Mouse (Mus musculus): ENCODE measurements at regions not wholly inside any gene's neighbourhood (a gene's known extent, or its start where the extent isn't known, plus 50 kb on each side); places are given as distances from the start of the nearest gene placed in this dataset.

DNA sequence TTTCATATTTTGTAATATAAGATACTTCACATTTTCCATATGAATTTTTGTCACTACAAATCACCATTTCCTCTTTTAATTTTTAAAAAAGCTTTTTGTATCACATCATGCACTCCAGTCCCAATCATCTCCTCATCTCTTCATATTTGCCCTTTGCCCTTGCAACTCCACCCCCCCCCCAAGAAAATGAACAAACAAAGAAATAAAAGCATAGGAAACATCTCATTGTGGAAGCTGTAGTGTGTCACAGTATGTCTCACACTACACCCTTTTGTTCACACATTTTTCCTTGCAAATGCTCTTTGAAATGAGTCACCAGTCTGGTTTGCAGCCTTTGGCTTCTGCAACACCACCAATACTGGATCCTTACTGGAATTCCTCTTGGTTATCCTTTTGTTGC is 131.6 kb upstream of the Arpp21 start:
- no peak for TF ChIP-seq CTCF (IDR thresholded peaks at IDR 0.05; ENCODE audit: insufficient read depth, low read depth, low read length)
- no peak for TF ChIP-seq POLR2A (IDR thresholded peaks at IDR 0.05; ENCODE audit: insufficient read depth, low read depth, low read length)

Measured in olfactory bulb, adult 2 months (tissue).